Mouse (Mus musculus): ENCODE measurements around the gene Gm13199.

GRCm38 (mm10) chr2:5906625-5907024 is 43.9 kb upstream of the Gm13199 start:
- TF ChIP-seq CTCF (IDR thresholded peaks at IDR 0.05; ENCODE audit: insufficient read depth, low read length) = no peak
- no peak for TF ChIP-seq POLR2A (IDR thresholded peaks at IDR 0.05; ENCODE audit: borderline replicate concordance, extremely low read depth, low read depth, low read length)

All from lung, adult 2 months (tissue).